ENCODE assay signal across 31 mouse cellular contexts in genomic region chr10:94263211-94263610, GRCm38 (mm10). TPM values are rescaled to one million over a fixed set of nuclear protein-coding genes. Genes with fewer than 3 reads are reported as not detected.
DNase-seq lines count a peak whose midpoint lies in the region; ATAC-seq lines count a peak whose summit lies in the region.
"Had no signal": no experiment of that assay in that cellular context is flagged by ENCODE, and none has a peak within 500 bp of the region (broad histone marks: within the 10 kb centered on the region; RNA-seq: fewer than 3 reads in every experiment).

No protein-coding gene starts in this region.

- 79% methylated on average over 3 of the region's 3 CpGs for WGBS in heart, embryonic 10.5 days
- WGBS in limb, embryonic 10.5 days = 86% methylated on average over 3 of the region's 3 CpGs

- H3K4me1 ChIP-seq in heart, embryonic 10.5 days = no peaks in the 10 kb centered on the region
- no peaks in the 10 kb centered on the region for H3K4me1 ChIP-seq in limb, embryonic 10.5 days
- H3K4me1 ChIP-seq: forebrain, embryonic 10.5 days; intestine, embryonic 15.5 days had no signal

- no peak for ATAC-seq in granulocyte monocyte progenitor cell, adult 5-6 weeks (replicated peaks; ENCODE audit: poor library complexity, severe bottlenecking)
- ATAC-seq: CD4-positive, CD25-positive, alpha-beta regulatory T cell, adult 4 months; forebrain, embryonic 13.5 days; forebrain, embryonic 16.5 days; hindbrain, embryonic 16.5 days; intestine, embryonic 15.5 days had no signal

- H3K9me3 ChIP-seq in heart, embryonic 10.5 days = no peaks in the 10 kb centered on the region
- no peaks in the 10 kb centered on the region for H3K9me3 ChIP-seq in limb, embryonic 10.5 days (replicated peaks)
- H3K9me3 ChIP-seq: forebrain, embryonic 10.5 days; forebrain, embryonic 13.5 days; hindbrain, embryonic 10.5 days; hindbrain, embryonic 13.5 days; intestine, embryonic 15.5 days had no signal

- H3K27me3 ChIP-seq in heart, embryonic 10.5 days (ENCODE audit: insufficient read depth, poor library complexity, severe bottlenecking) = 0 out of 2 replicates have a peak, but pooled peaks cover 3% of the 10 kb centered on the region
- H3K27me3 ChIP-seq in limb, embryonic 10.5 days (ENCODE audit: low read depth, poor library complexity, severe bottlenecking) = no peaks in the 10 kb centered on the region
- H3K27me3 ChIP-seq: forebrain, embryonic 13.5 days; hindbrain, embryonic 13.5 days; intestine, embryonic 15.5 days had no signal

- no peak overlapping the region for H3K27ac ChIP-seq in heart, embryonic 10.5 days
- H3K27ac ChIP-seq in limb, embryonic 10.5 days = no peak overlapping the region
- H3K27ac ChIP-seq: forebrain, embryonic 10.5 days; forebrain, embryonic 13.5 days; hindbrain, embryonic 10.5 days; hindbrain, embryonic 13.5 days; intestine, embryonic 15.5 days had no signal

- DNase-seq in heart, embryonic 10.5 days (ENCODE audit: low spot score) = peak; percentile 30
- DNase-seq in heart, postnatal 4 days = no peak
- DNase-seq in ES-CJ7 (ENCODE audit: low read depth, low spot score) (peak; percentile 15), ZHBTc4 (ENCODE audit: low read depth, low spot score) (peak; percentile 34)
- DNase-seq in left cerebral cortex, adult 8-10 months (ENCODE audit: low spot score in 2 of 2) = no peak
- DNase-seq in limb, embryonic 10.5 days (ENCODE audit: low spot score) = no peak
- DNase-seq: adrenal gland, adult 2 months; adrenal gland, postnatal 25 days; B cell, adult 2 months; cerebellum, adult 18-20 months; cerebellum, adult 9-10 months; cerebellum, postnatal 14 days; gastrocnemius, postnatal 10 days; gastrocnemius, postnatal 36 days; heart, adult 18-20 months; kidney, adult 11 months had no signal

- no peak overlapping the region for H3K4me3 ChIP-seq in heart, embryonic 10.5 days
- no peak overlapping the region for H3K4me3 ChIP-seq in limb, embryonic 10.5 days
- H3K4me3 ChIP-seq: forebrain, embryonic 10.5 days; forebrain, embryonic 13.5 days; hindbrain, embryonic 10.5 days; hindbrain, embryonic 13.5 days; intestine, embryonic 15.5 days had no signal

- H3K36me3 ChIP-seq in heart, embryonic 10.5 days = no peaks in the 10 kb centered on the region
- no peaks in the 10 kb centered on the region for H3K36me3 ChIP-seq in limb, embryonic 10.5 days
- H3K36me3 ChIP-seq: forebrain, embryonic 10.5 days; hindbrain, embryonic 10.5 days; hindbrain, embryonic 13.5 days; intestine, embryonic 15.5 days had no signal

RNA-seq across cellular contexts. Expression of gene Gm4792, which starts 35.3 kb away (rescaled TPM):
- not detected in 2 replicates for polyA plus RNA-seq in heart, embryonic 10.5 days (2016; fragmentation: Nextera tagmentation; extraction: Ambion mirVana)
- not detected for total RNA-seq in heart, postnatal 4 days (2021)
- total RNA-seq in granulocyte monocyte progenitor cell, adult 5-6 weeks (2014; fragmentation: Nextera tagmentation) = not detected in 2 replicates
- total RNA-seq in granulocyte monocyte progenitor cell, adult 5-6 weeks (2017) = not detected in 2 replicates
- total RNA-seq in left cerebral cortex, adult 8-10 months (2022) = not detected
- not detected in 2 replicates for polyA plus RNA-seq in limb, embryonic 10.5 days (2016; fragmentation: Nextera tagmentation; extraction: Ambion mirVana)
- total RNA-seq: adrenal gland, adult 2 months; adrenal gland, postnatal 25 days; gastrocnemius, postnatal 10 days; gastrocnemius, postnatal 36 days; heart, adult 18-20 months; heart, postnatal 25 days had no signal
- polyA plus RNA-seq: adrenal gland, adult 2 months; CD4-positive, CD25-positive, alpha-beta regulatory T cell, adult 4 months; embryonic facial prominence, embryonic 11.5 days; embryonic facial prominence, embryonic 14.5 days; forebrain, embryonic 16.5 days; heart, embryonic 11.5 days; heart, embryonic 14.5 days; heart, postnatal 0 days; intestine, embryonic 15.5 days had no signal

RNA-seq across cellular contexts. Expression of gene Tmcc3, which starts 48.5 kb away (rescaled TPM):
- polyA plus RNA-seq in heart, embryonic 10.5 days (2016; fragmentation: Nextera tagmentation; extraction: Ambion mirVana) = 9.8 and 12.2 TPM in 2 replicates
- total RNA-seq in heart, postnatal 4 days (2021) = 10 to 100 TPM; 23.8 to 25.0 TPM
- 0.58 and 1.2 TPM in 2 replicates for total RNA-seq in granulocyte monocyte progenitor cell, adult 5-6 weeks (2014; fragmentation: Nextera tagmentation)
- 0.65 and 3.1 TPM in 2 replicates for total RNA-seq in granulocyte monocyte progenitor cell, adult 5-6 weeks (2017)
- 10 to 100 TPM; 37.5 to 45.6 (median 39.7) TPM for total RNA-seq in left cerebral cortex, adult 8-10 months (2022)
- polyA plus RNA-seq in limb, embryonic 10.5 days (2016; fragmentation: Nextera tagmentation; extraction: Ambion mirVana) = 3.9 and 5.7 TPM in 2 replicates

Comparison
In these comparisons a context has a peak if more than half of its experiments do, and no peak if none do; other contexts are left out.
1. DNase-seq: peak in heart, embryonic 10.5 days (single experiment), ES-CJ7 (single experiment) and ZHBTc4 (single experiment); none in heart, postnatal 4 days (single experiment), left cerebral cortex, adult 8-10 months (0 of 2) and limb, embryonic 10.5 days (single experiment).
2. RNA of gene Tmcc3, which starts 48.5 kb away (total RNA-seq): 37.5 to 45.6 TPM in left cerebral cortex, adult 8-10 months and 23.8 to 25.0 TPM in heart, postnatal 4 days; 0.58 to 3.1 TPM in granulocyte monocyte progenitor cell, adult 5-6 weeks; every median in the first group is over 4 times any median in the second.